Mouse (Mus musculus) neural tube, embryonic 13.5 days (tissue): Measurements from ENCODE around the gene Lyrm7. TPM values are rescaled to one million over a fixed set of nuclear protein-coding genes. Genes with fewer than 3 reads are reported as not detected.

Experiments used
- ATAC-seq: fragments of 200-750 bp; cut with Nextera tagmentation; 2 replicates; pipeline ENCODE4 v1.8.0; 2017; ENCODE audit warnings: low read depth, mild to moderate bottlenecking, moderate TSS enrichment, moderate library complexity
- H3K27ac ChIP-seq: fragments of 300-500 bp; sonication (generic); replicated peaks from 2 replicates; pipeline ENCODE4 v1.5.1; 2015; ENCODE audit warnings: moderate library complexity, mild to moderate bottlenecking, inconsistent platforms
- H3K27me3 ChIP-seq: fragments of 300-500 bp; sonication (generic); 2 replicates; pipeline ENCODE4 v1.6.1; 2015; ENCODE audit warnings: mild to moderate bottlenecking, inconsistent platforms
- H3K36me3 ChIP-seq: fragments of 300-500 bp; sonication (generic); 2 replicates; pipeline ENCODE4 v1.6.1; 2015; ENCODE audit warnings: mild to moderate bottlenecking, inconsistent platforms
- H3K4me1 ChIP-seq: fragments of 300-500 bp; sonication (generic); replicated peaks from 2 replicates; pipeline ENCODE4 v1.6.1; 2015; ENCODE audit warnings: inconsistent platforms
- H3K4me2 ChIP-seq: fragments of 300-500 bp; sonication (generic); 2 replicates; pipeline ENCODE4 v1.6.1; 2015; ENCODE audit warnings: inconsistent platforms, mild to moderate bottlenecking, moderate library complexity
- H3K4me3 ChIP-seq: fragments of 300-500 bp; sonication (generic); 2 replicates; pipeline ENCODE4 v1.5.1; 2015; ENCODE audit warnings: mild to moderate bottlenecking, inconsistent platforms
- H3K9ac ChIP-seq: fragments of 300-500 bp; sonication (generic); 2 replicates; pipeline ENCODE4 v1.6.1; 2015; ENCODE audit warnings: moderate library complexity, mild to moderate bottlenecking, inconsistent platforms
- H3K9me3 ChIP-seq: fragments of 300-500 bp; sonication (generic); 2 replicates; pipeline ENCODE4 v1.6.1; 2016; ENCODE audit warnings: inconsistent platforms
- WGBS: fragments of 180-500 bp; shearing (Covaris S2); methylation state at CpG from one replicate; pipeline ENCODE4 v1.1.7; 2015; 5-methylcytosine and 5-hydroxymethylcytosine counted together
- polyA plus RNA-seq: library from polyadenylated mRNA; unstranded; fragments of >200 nt; fragmentation: Nextera tagmentation; extraction: Ambion mirVana; gene quantifications from 2 replicates; pipeline ENCODE4 v1.2.1, GENCODE M21; 2015

Gene Lyrm7
- polyA plus RNA-seq, 1 experiment from 2014 or later = 10.9 TPM

GRCm38 (mm10) chr11:54834596-54834995 is 26.1 kb downstream of the Lyrm7 start:
- H3K9me3 ChIP-seq = no peaks in the 10 kb centered on the region
- no peaks in the 10 kb centered on the region for H3K4me1 ChIP-seq
- no peak overlapping the region for H3K9ac ChIP-seq
- ATAC-seq = no peak
- 64% methylated on average over 2 of the region's 2 CpGs for WGBS
- H3K27me3 ChIP-seq = no peaks in the 10 kb centered on the region
- H3K36me3 ChIP-seq = peaks cover under 1% of the 10 kb centered on the region; the same call in 1 of the 2 replicates
- no peak overlapping the region for H3K4me3 ChIP-seq
- no peak overlapping the region for H3K4me2 ChIP-seq
- no peak overlapping the region for H3K27ac ChIP-seq

GRCm38 (mm10) chr11:54833833-54834232 is 26.9 kb downstream of the Lyrm7 start:
- Histone ChIP-seq H3K4me3 (no peak overlapping the region), H3K4me2 (no peak overlapping the region), H3K27me3 (no peaks in the 10 kb centered on the region), H3K27ac (no peak overlapping the region), H3K9ac (no peak overlapping the region), H3K4me1 (no peaks in the 10 kb centered on the region), H3K9me3 (no peaks in the 10 kb centered on the region), H3K36me3 (no peaks in the 10 kb centered on the region)
- no peak for ATAC-seq
- WGBS = 94% methylated on average over 4 of the region's 4 CpGs

- H3K4me1 ChIP-seq = no peaks in the 10 kb centered on the region
- no peaks in the 10 kb centered on the region for H3K9me3 ChIP-seq
- no peak overlapping the region for H3K4me2 ChIP-seq
- H3K9ac ChIP-seq = no peak overlapping the region
- 84% methylated on average over 8 of the region's 8 CpGs for WGBS
- no peaks in the 10 kb centered on the region for H3K27me3 ChIP-seq
- no peaks in the 10 kb centered on the region for H3K36me3 ChIP-seq
- no peak for ATAC-seq
- no peak overlapping the region for H3K4me3 ChIP-seq
- H3K27ac ChIP-seq = no peak overlapping the region
Measured at GRCm38 (mm10) chr11:54826819-54827218, 33.9 kb downstream of the Lyrm7 start.

GRCm38 (mm10) chr11:54825774-54826173 is 34.9 kb downstream of the Lyrm7 start:
- no peak overlapping the region for H3K9ac ChIP-seq
- H3K36me3 ChIP-seq = no peaks in the 10 kb centered on the region
- no peak overlapping the region for H3K4me3 ChIP-seq
- H3K27me3 ChIP-seq = no peaks in the 10 kb centered on the region
- H3K4me1 ChIP-seq = no peaks in the 10 kb centered on the region; the same call in 1 of the 2 replicates
- H3K27ac ChIP-seq = no peak overlapping the region
- H3K9me3 ChIP-seq = no peaks in the 10 kb centered on the region
- H3K4me2 ChIP-seq = no peak overlapping the region
- WGBS = 83% methylated on average over 4 of the region's 4 CpGs
- ATAC-seq = no peak

GRCm38 (mm10) chr11:54823467-54823866 is 37.2 kb downstream of the Lyrm7 start:
- H3K27me3 ChIP-seq = no peaks in the 10 kb centered on the region
- H3K4me1 ChIP-seq = peaks cover 14% of the 10 kb centered on the region
- no peak overlapping the region for H3K4me3 ChIP-seq
- no peak for ATAC-seq
- no peaks in the 10 kb centered on the region for H3K36me3 ChIP-seq
- H3K27ac ChIP-seq = no peak overlapping the region
- no peaks in the 10 kb centered on the region for H3K9me3 ChIP-seq
- no peak overlapping the region for H3K4me2 ChIP-seq
- H3K9ac ChIP-seq = no peak overlapping the region; the same call in 1 of the 2 replicates
- 87% methylated on average over 4 of the region's 4 CpGs for WGBS

GRCm38 (mm10) chr11:54819489-54819888 is 41.2 kb downstream of the Lyrm7 start:
- WGBS = 60% methylated on average over 7 of the region's 7 CpGs
- no peak for ATAC-seq
- no peak overlapping the region for H3K27ac ChIP-seq

GRCm38 (mm10) chr11:54817449-54817848 is 43.3 kb downstream of the Lyrm7 start:
- no peak for ATAC-seq
- no peaks in the 10 kb centered on the region for H3K9me3 ChIP-seq
- H3K4me2 ChIP-seq = no peak overlapping the region
- peaks cover 39% of the 10 kb centered on the region for H3K4me1 ChIP-seq
- no peak overlapping the region for H3K9ac ChIP-seq
- no peaks in the 10 kb centered on the region for H3K27me3 ChIP-seq
- no peak overlapping the region for H3K4me3 ChIP-seq
- H3K27ac ChIP-seq = peak overlapping the region; percentile 35; the same call in 1 of the 2 replicates
- H3K36me3 ChIP-seq = no peaks in the 10 kb centered on the region
- WGBS = 41% methylated on average over 4 of the region's 4 CpGs

More at GRCm38 (mm10) chr11:54819489-54819888, 41.2 kb downstream of the Lyrm7 start:
- Histone ChIP-seq H3K4me1 (peaks cover 26% of the 10 kb centered on the region), H3K4me3 (no peak overlapping the region), H3K9ac (no peak overlapping the region), H3K27me3 (no peaks in the 10 kb centered on the region), H3K9me3 (no peaks in the 10 kb centered on the region), H3K4me2 (no peak overlapping the region), H3K36me3 (no peaks in the 10 kb centered on the region)

GRCm38 (mm10) chr11:54815659-54816058 is 45.1 kb downstream of the Lyrm7 start:
- H3K9ac ChIP-seq = no peak overlapping the region
- H3K4me2 ChIP-seq = no peak overlapping the region
- no peaks in the 10 kb centered on the region for H3K9me3 ChIP-seq
- H3K4me1 ChIP-seq = peaks cover 42% of the 10 kb centered on the region
- no peaks in the 10 kb centered on the region for H3K27me3 ChIP-seq
- no peaks in the 10 kb centered on the region for H3K36me3 ChIP-seq
- no peak overlapping the region for H3K27ac ChIP-seq
- no peak for ATAC-seq
- H3K4me3 ChIP-seq = no peak overlapping the region

GRCm38 (mm10) chr11:54812812-54813516 is 47.8 kb downstream of the Lyrm7 start:
- Histone ChIP-seq H3K4me3 (no peak overlapping the region), H3K36me3 (no peaks in the 10 kb centered on the region), H3K4me1 (peaks cover 26% of the 10 kb centered on the region), H3K9me3 (no peaks in the 10 kb centered on the region), H3K27ac (peak overlapping the region; percentile 66), H3K4me2 (no peak overlapping the region), H3K27me3 (no peaks in the 10 kb centered on the region), H3K9ac (no peak overlapping the region)
- ATAC-seq = peak; percentile 76
- WGBS = 15% methylated on average over 8 of the region's 8 CpGs

GRCm38 (mm10) chr11:54812314-54812713 is 48.4 kb downstream of the Lyrm7 start:
- Histone ChIP-seq H3K4me3 (no peak overlapping the region), H3K9me3 (no peaks in the 10 kb centered on the region), H3K4me2 (no peak overlapping the region), H3K27me3 (no peaks in the 10 kb centered on the region), H3K27ac (peak overlapping the region; percentile 66), H3K4me1 (peaks cover 20% of the 10 kb centered on the region), H3K36me3 (no peaks in the 10 kb centered on the region), H3K9ac (no peak overlapping the region)
- WGBS = 27% methylated on average over 4 of the region's 4 CpGs
- 0 out of 2 replicates have a peak, but pooled peaks have one; percentile 41 for ATAC-seq

- Histone ChIP-seq H3K4me3 (no peak overlapping the region), H3K4me1 (peaks cover 17% of the 10 kb centered on the region), H3K9ac (no peak overlapping the region), H3K9me3 (no peaks in the 10 kb centered on the region), H3K4me2 (no peak overlapping the region), H3K36me3 (no peaks in the 10 kb centered on the region), H3K27me3 (no peaks in the 10 kb centered on the region), H3K27ac (no peak overlapping the region)
- 83% methylated on average over 3 of the region's 3 CpGs for WGBS
- ATAC-seq = no peak
Measured at GRCm38 (mm10) chr11:54811054-54811453, 49.7 kb downstream of the Lyrm7 start.

GRCm38 (mm10) chr11:54809582-54809981 is 51.1 kb downstream of the Lyrm7 start:
- Histone ChIP-seq H3K27ac (no peak overlapping the region), H3K27me3 (no peaks in the 10 kb centered on the region), H3K4me2 (no peak overlapping the region), H3K4me3 (no peak overlapping the region), H3K9ac (no peak overlapping the region), H3K36me3 (no peaks in the 10 kb centered on the region), H3K9me3 (no peaks in the 10 kb centered on the region), H3K4me1 (peaks cover 17% of the 10 kb centered on the region)
- ATAC-seq = no peak
- WGBS = 91% methylated on average over 5 of the region's 5 CpGs

GRCm38 (mm10) chr11:54808177-54808576 is 52.5 kb downstream of the Lyrm7 start:
- 80% methylated on average over 4 of the region's 4 CpGs for WGBS

More at GRCm38 (mm10) chr11:54808177-54808576, 52.5 kb downstream of the Lyrm7 start:
- Histone ChIP-seq H3K36me3 (no peaks in the 10 kb centered on the region), H3K4me2 (no peak overlapping the region), H3K27ac (no peak overlapping the region), H3K9ac (no peak overlapping the region), H3K9me3 (no peaks in the 10 kb centered on the region), H3K27me3 (no peaks in the 10 kb centered on the region), H3K4me3 (no peak overlapping the region), H3K4me1 (peaks cover 11% of the 10 kb centered on the region)
- ATAC-seq = no peak
